Mouse (Mus musculus): ENCODE measurements around the gene Miox.

- TF ChIP-seq POLR2A (IDR thresholded peaks at IDR 0.05; ENCODE audit: borderline replicate concordance, extremely low read depth, low read depth, low read length) (no peak), CTCF (IDR thresholded peaks at IDR 0.05; ENCODE audit: insufficient read depth, low read length) (no peak)
These were observed 7.5 kb downstream of the Miox start for GRCm38 (mm10) chr15:89341678-89342077.

Measured in lung, adult 2 months (tissue).